Comparison of ENCODE assay signal across 7 mouse cellular contexts in genomic region chr2:32570698-32571494, GRCm38 (mm10). TPM values are rescaled to one million over a fixed set of nuclear protein-coding genes. Genes with fewer than 3 reads are reported as not detected.
DNase-seq lines count a peak whose midpoint lies in the region; ATAC-seq lines count a peak whose summit lies in the region.

Gene Dpm2 (plus strand): TSS chr2:32570858.

- H3K4me1 ChIP-seq in embryonic facial prominence, embryonic 12.5 days, result peaks cover 13% of the 10 kb centered on the region
- peaks cover 8% of the 10 kb centered on the region for H3K4me1 ChIP-seq in limb, embryonic 11.5 days (ENCODE audit: control insufficient read depth, insufficient read depth, low read length)
- H3K4me1 ChIP-seq in midbrain, embryonic 14.5 days (ENCODE audit: control insufficient read depth, insufficient read depth, low read length), result peaks cover 11% of the 10 kb centered on the region

- under 1% methylated on average over 36 of the region's 36 CpGs for WGBS in embryonic facial prominence, embryonic 12.5 days
- 1% methylated on average over 36 of the region's 36 CpGs for WGBS in limb, embryonic 11.5 days
- WGBS in midbrain, embryonic 14.5 days, result 2% methylated on average over 36 of the region's 36 CpGs

- peaks cover 37% of the 10 kb centered on the region for H3K36me3 ChIP-seq in embryonic facial prominence, embryonic 12.5 days
- H3K36me3 ChIP-seq in limb, embryonic 11.5 days (ENCODE audit: control insufficient read depth, insufficient read depth, low read length), result peaks cover 5% of the 10 kb centered on the region; the same call in 1 of the 2 replicates
- peaks cover 41% of the 10 kb centered on the region for H3K36me3 ChIP-seq in midbrain, embryonic 14.5 days (ENCODE audit: control insufficient read depth, insufficient read depth, low read length)

- H3K4me2 ChIP-seq in embryonic facial prominence, embryonic 12.5 days (replicated peaks), result peak within 1 kb of the TSS; percentile 82
- H3K4me2 ChIP-seq in limb, embryonic 11.5 days (ENCODE audit: low read depth, severe bottlenecking), result peak within 1 kb of the TSS; percentile 63
- H3K4me2 ChIP-seq in midbrain, embryonic 14.5 days (ENCODE audit: low read length), result peak within 1 kb of the TSS; percentile 92

- DNase-seq in adrenal gland, postnatal 25 days, result peak; percentile 83
- peak; percentile 99 for DNase-seq in heart, adult 11 months
- peak; percentile 90 for DNase-seq in kidney, adult 18-20 months
- peak; percentile 91 for DNase-seq in limb, embryonic 11.5 days (ENCODE audit: low spot score)
- DNase-seq in midbrain, embryonic 14.5 days, result peak; percentile 96
- peak; percentile 82 to 83 for DNase-seq in spleen, adult 18-20 months

- H3K9ac ChIP-seq in embryonic facial prominence, embryonic 12.5 days, result peak within 1 kb of the TSS; percentile 67
- H3K9ac ChIP-seq in limb, embryonic 11.5 days (ENCODE audit: low read length), result peak within 1 kb of the TSS; percentile 49
- peak within 1 kb of the TSS; percentile 73 for H3K9ac ChIP-seq in midbrain, embryonic 14.5 days (replicated peaks; ENCODE audit: low read length)

- H3K27ac ChIP-seq in embryonic facial prominence, embryonic 12.5 days, result peak within 1 kb of the TSS; percentile 58; the same call in 1 of the 2 replicates
- H3K27ac ChIP-seq in limb, embryonic 11.5 days (replicated peaks; ENCODE audit: low read depth, low read length), result no peak within 1 kb of the TSS
- peak within 1 kb of the TSS; percentile 65 for H3K27ac ChIP-seq in midbrain, embryonic 14.5 days (replicated peaks; ENCODE audit: low read depth, low read length)

- H3K27me3 ChIP-seq in embryonic facial prominence, embryonic 12.5 days, result no peaks in the 10 kb centered on the region
- H3K27me3 ChIP-seq in limb, embryonic 11.5 days (ENCODE audit: control insufficient read depth, insufficient read depth, low read length), result no peaks in the 10 kb centered on the region
- no peaks in the 10 kb centered on the region for H3K27me3 ChIP-seq in midbrain, embryonic 14.5 days (ENCODE audit: control insufficient read depth, insufficient read depth, low read length)

- ATAC-seq in embryonic facial prominence, embryonic 12.5 days (ENCODE audit: insufficient number of reproducible peaks, insufficient read depth, low FRiP score, low TSS enrichment), result peak; percentile 58
- peak; percentile 66 for ATAC-seq in limb, embryonic 11.5 days (ENCODE audit: insufficient number of reproducible peaks, low FRiP score, low TSS enrichment, low read depth)
- ATAC-seq in midbrain, embryonic 14.5 days (ENCODE audit: low FRiP score, low TSS enrichment), result peak; percentile 68

- H3K4me3 ChIP-seq in embryonic facial prominence, embryonic 12.5 days, result peak within 1 kb of the TSS; percentile 68
- H3K4me3 ChIP-seq in limb, embryonic 11.5 days (ENCODE audit: low read depth, low read length), result peak within 1 kb of the TSS; percentile 54
- H3K4me3 ChIP-seq in midbrain, embryonic 14.5 days (replicated peaks; ENCODE audit: low read depth, low read length), result peak within 1 kb of the TSS; percentile 71

- no peaks in the 10 kb centered on the region for H3K9me3 ChIP-seq in embryonic facial prominence, embryonic 12.5 days
- no peaks in the 10 kb centered on the region for H3K9me3 ChIP-seq in limb, embryonic 11.5 days (ENCODE audit: control insufficient read depth, low read length)
- H3K9me3 ChIP-seq in midbrain, embryonic 14.5 days (ENCODE audit: control insufficient read depth, low read length), result no peaks in the 10 kb centered on the region

RNA-seq across cellular contexts. Expression of gene Dpm2, which starts in this region (rescaled TPM):
- total RNA-seq in adrenal gland, postnatal 25 days (2021), result 63.7 and 66.8 TPM in 2 replicates
- polyA plus RNA-seq in embryonic facial prominence, embryonic 12.5 days (2016; fragmentation: Nextera tagmentation; extraction: Ambion mirVana), result 110 and 113 TPM in 2 replicates
- 89.0 and 98.6 TPM in 2 replicates for polyA plus RNA-seq in limb, embryonic 11.5 days (2014; fragmentation: Nextera tagmentation; extraction: Ambion mirVana)
- polyA plus RNA-seq in midbrain, embryonic 14.5 days (2014; fragmentation: Nextera tagmentation; extraction: Ambion mirVana), result 138 and 165 TPM in 2 replicates
